8 mouse cellular contexts compared by ENCODE assay signal in the genomic region with DNA sequence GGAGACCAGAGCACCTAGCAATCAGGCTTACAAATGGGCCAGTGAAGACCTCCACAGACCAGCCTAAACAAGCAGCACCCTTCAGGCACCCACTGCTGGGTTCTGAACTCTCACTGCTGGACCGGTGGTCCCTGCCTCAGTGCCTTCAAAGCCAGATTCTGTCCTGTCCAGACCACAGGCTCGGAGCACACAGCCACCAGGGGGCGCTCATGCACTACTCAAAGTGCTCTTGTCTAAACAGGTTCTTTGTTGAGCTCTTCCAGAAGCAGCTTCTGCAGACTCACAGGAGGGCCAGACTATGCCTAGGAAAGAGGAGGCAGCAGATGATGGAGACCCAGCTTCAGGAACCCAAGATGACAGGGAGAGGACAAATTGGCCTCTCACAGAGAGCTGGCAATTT. TPM values are rescaled to one million over a fixed set of nuclear protein-coding genes. Genes with fewer than 3 reads are reported as not detected.
A peak's percentile ranks its signal among the peaks of the same experiment; 100 is the strongest.
DNase-seq lines count a peak whose midpoint lies in the region; ATAC-seq lines count a peak whose summit lies in the region.

No protein-coding gene starts in this region.

- peak; percentile 84 for ATAC-seq in hindbrain, embryonic 15.5 days (ENCODE audit: low FRiP score, low read depth)

- H3K4me2 ChIP-seq in hindbrain, embryonic 15.5 days = no peak overlapping the region

- 6% methylated on average over 3 of the region's 3 CpGs for WGBS in hindbrain, embryonic 15.5 days

- H3K9me3 ChIP-seq in hindbrain, embryonic 15.5 days = no peaks in the 10 kb centered on the region

- no peak overlapping the region for H3K4me3 ChIP-seq in hindbrain, embryonic 15.5 days

- H3K27ac ChIP-seq in hindbrain, embryonic 15.5 days (replicated peaks) = no peak overlapping the region

- DNase-seq in NIH3T3 (ENCODE audit: low read depth) = peak; percentile 90
- peak; percentile 97 to 99 for DNase-seq in cerebellum, postnatal 10 days
- peak; percentile 64 to 88 for DNase-seq in frontal cortex, postnatal 14 days (ENCODE audit: low spot score in 2 of 2)
- peak; percentile 75 for DNase-seq in left cerebral cortex, adult 11 months (ENCODE audit: low spot score)
- peak; percentile 84 to 89 for DNase-seq in lung, postnatal 4 days
- DNase-seq in right cerebral cortex, adult 2 months (ENCODE audit: low spot score in 2 of 2) = peak; percentile 90 to 92
- peak; percentile 85 for DNase-seq in urinary bladder, postnatal 10 days (ENCODE audit: low spot score)

- no peaks in the 10 kb centered on the region for H3K4me1 ChIP-seq in hindbrain, embryonic 15.5 days (replicated peaks)

- H3K36me3 ChIP-seq in hindbrain, embryonic 15.5 days = no peaks in the 10 kb centered on the region

- H3K27me3 ChIP-seq in hindbrain, embryonic 15.5 days = no peaks in the 10 kb centered on the region

- no peak overlapping the region for H3K9ac ChIP-seq in hindbrain, embryonic 15.5 days

RNA-seq across cellular contexts. Expression of a gene that starts 30.9 kb away (rescaled TPM):
- polyA plus RNA-seq in hindbrain, embryonic 15.5 days (2015; fragmentation: Nextera tagmentation; extraction: Ambion mirVana) = not detected in 2 replicates

RNA-seq across cellular contexts. Expression of a gene that starts 37.3 kb away (rescaled TPM):
- polyA plus RNA-seq in hindbrain, embryonic 15.5 days (2015; fragmentation: Nextera tagmentation; extraction: Ambion mirVana) = not detected in 2 replicates

RNA-seq across cellular contexts. Expression of a gene that starts 39.3 kb away (rescaled TPM):
- polyA plus RNA-seq in hindbrain, embryonic 15.5 days (2015; fragmentation: Nextera tagmentation; extraction: Ambion mirVana) = 8.4 and 8.7 TPM in 2 replicates

RNA-seq across cellular contexts. Expression of a gene that starts 48.2 kb away (rescaled TPM):
- polyA plus RNA-seq in hindbrain, embryonic 15.5 days (2015; fragmentation: Nextera tagmentation; extraction: Ambion mirVana) = 1.9 TPM in 1 of 2 replicates, not detected in the other

RNA-seq across cellular contexts. Expression of a gene that starts 53.6 kb away (rescaled TPM):
- polyA plus RNA-seq in hindbrain, embryonic 15.5 days (2015; fragmentation: Nextera tagmentation; extraction: Ambion mirVana) = 300 and 306 TPM in 2 replicates
